Mouse (Mus musculus) CH12.LX (cell line): ENCODE results near the gene Egln2. TPM values are rescaled to one million over a fixed set of nuclear protein-coding genes. Genes with fewer than 3 reads are reported as not detected.
A peak's percentile ranks its signal among the peaks of the same experiment; 100 is the strongest.

Experiments
- DNase-seq: peaks from one replicate; pipeline ENCODE4 v3.0.0-alpha.2; 2013; ENCODE audit errors: extremely low read depth
- H3K27ac ChIP-seq: 2 replicates; pipeline ENCODE4 v1.5.1; 2012; ENCODE audit warnings: low read depth, mild to moderate bottlenecking, control low read depth, moderate library complexity; ENCODE audit not compliant: insufficient read depth
- H3K27me3 ChIP-seq: replicated peaks from 2 replicates; pipeline ENCODE3; 2012; ENCODE audit warnings: inconsistent platforms
- H3K36me3 ChIP-seq, 2 experiments: replicated peaks in 1 of 2; 2 replicates each; pipeline versions ENCODE3 to v1.6.1; 2012; ENCODE audit warnings: inconsistent platforms in 1 of 2, low read length in 1 of 2, mild to moderate bottlenecking in 1 of 2, mixed read lengths in 1 of 2, moderate library complexity in 1 of 2; ENCODE audit not compliant: control insufficient read depth in 1 of 2, insufficient read depth in 1 of 2
- H3K4me1 ChIP-seq, 2 experiments: 2 replicates each; pipeline ENCODE4 v1.6.1; 2012; ENCODE audit warnings: inconsistent platforms in 1 of 2, moderate library complexity in 1 of 2; ENCODE audit not compliant: insufficient read depth in 2 of 2, control insufficient read depth in 1 of 2
- H3K4me2 ChIP-seq: 2 replicates; pipeline ENCODE4 v1.6.1; 2012; ENCODE audit warnings: low read depth, mild to moderate bottlenecking, control low read depth; ENCODE audit not compliant: poor library complexity, insufficient read depth, severe bottlenecking
- H3K4me3 ChIP-seq, 3 experiments: fragments of 150-350 bp in 1 of 3; sonication (generic) in 1 of 3; replicated peaks in 1 of 3; 2 replicates each; pipeline versions ENCODE3 to v1.5.1; 2011 to 2012; ENCODE audit warnings: low read depth in 2 of 3, low read length in 2 of 3, mild to moderate bottlenecking in 2 of 3, moderate library complexity in 2 of 3, control low read depth in 1 of 3, improper control_type of control experiment in 1 of 3, inconsistent platforms in 1 of 3, mixed read lengths in 1 of 3; ENCODE audit not compliant: poor library complexity in 1 of 3
- H3K79me2 ChIP-seq: replicated peaks from 2 replicates; pipeline ENCODE4 v1.6.1; 2012; ENCODE audit warnings: mild to moderate bottlenecking, moderate library complexity; ENCODE audit not compliant: control insufficient read depth, poor library complexity, insufficient read depth, severe bottlenecking; ENCODE audit errors: extremely low read depth
- H3K9ac ChIP-seq: 2 replicates; pipeline ENCODE4 v1.6.1; 2012; ENCODE audit warnings: low read depth, mild to moderate bottlenecking, control low read depth, moderate library complexity; ENCODE audit not compliant: insufficient read depth
- H3K9me3 ChIP-seq: replicated peaks from 2 replicates; pipeline ENCODE3; 2012; ENCODE audit warnings: low read length, inconsistent platforms, mixed read lengths
- CHD1 ChIP-seq: IDR thresholded peaks from 2 replicates; pipeline ENCODE4 v1.6.1; 2012; ENCODE audit warnings: low read depth, low read length, improper control_type of control experiment, inconsistent platforms
- CHD2 ChIP-seq: IDR thresholded peaks from 2 replicates; pipeline ENCODE4 v1.6.1; 2011; ENCODE audit warnings: low read length, improper control_type of control experiment
- CTCF ChIP-seq, 2 experiments: IDR thresholded peaks in 1 of 2; conservative IDR thresholded peaks in 1 of 2; 2 replicates each; pipeline ENCODE4 v1.5.1; 2011 to 2012; ENCODE audit warnings: low read depth in 2 of 2, low read length in 2 of 2, improper control_type of control experiment in 1 of 2, inconsistent platforms in 1 of 2, mild to moderate bottlenecking in 1 of 2, moderate library complexity in 1 of 2
- E2F4 ChIP-seq: IDR thresholded peaks from 2 replicates; pipeline ENCODE4 v1.6.1; 2011; ENCODE audit warnings: low read depth, low read length, improper control_type of control experiment; ENCODE audit not compliant: insufficient replicate concordance
- ELF1 ChIP-seq: IDR thresholded peaks from 2 replicates; pipeline ENCODE4 v1.6.1; 2014; ENCODE audit warnings: low read depth, mild to moderate bottlenecking, inconsistent platforms, low read length, improper control_type of control experiment
- EP300 ChIP-seq: IDR thresholded peaks from 2 replicates; pipeline ENCODE4 v1.6.1; 2011; ENCODE audit warnings: low read length, improper control_type of control experiment
- ETS1 ChIP-seq: conservative IDR thresholded peaks from 2 replicates; pipeline ENCODE4 v1.6.1; 2012; ENCODE audit warnings: low read depth, mild to moderate bottlenecking, inconsistent platforms, low read length, improper control_type of control experiment, moderate library complexity
- GABPA ChIP-seq: IDR thresholded peaks from 2 replicates; pipeline ENCODE4 v1.6.1; 2012; ENCODE audit warnings: low read depth, low read length, improper control_type of control experiment, inconsistent platforms; ENCODE audit not compliant: insufficient replicate concordance
- HCFC1 ChIP-seq: IDR thresholded peaks from 2 replicates; pipeline ENCODE4 v1.6.1; 2012; ENCODE audit warnings: low read depth, mild to moderate bottlenecking, inconsistent platforms, low read length, improper control_type of control experiment
- IRF4 ChIP-seq: IDR thresholded peaks from 2 replicates; pipeline ENCODE4 v1.6.1; 2014; ENCODE audit warnings: low read depth, mild to moderate bottlenecking, inconsistent platforms, low read length, improper control_type of control experiment
- JUND ChIP-seq: conservative IDR thresholded peaks from 2 replicates; pipeline ENCODE4 v1.6.1; 2011; ENCODE audit warnings: low read depth, low read length, improper control_type of control experiment
- KAT2A ChIP-seq: IDR thresholded peaks from 2 replicates; pipeline ENCODE4 v1.6.1; 2012; ENCODE audit warnings: low read length, improper control_type of control experiment, inconsistent platforms; ENCODE audit not compliant: insufficient replicate concordance
- MAX ChIP-seq: IDR thresholded peaks from 2 replicates; pipeline ENCODE4 v1.6.1; 2011; ENCODE audit warnings: low read length, improper control_type of control experiment
- MAZ ChIP-seq: IDR thresholded peaks from 2 replicates; pipeline ENCODE4 v1.6.1; 2012; ENCODE audit warnings: low read depth, mild to moderate bottlenecking, inconsistent platforms, low read length, improper control_type of control experiment, moderate library complexity
- MEF2A ChIP-seq: IDR thresholded peaks from 2 replicates; pipeline ENCODE4 v1.6.1; 2014; ENCODE audit warnings: low read depth, mild to moderate bottlenecking, inconsistent platforms, low read length, improper control_type of control experiment, borderline replicate concordance
- MXI1 ChIP-seq: IDR thresholded peaks from 2 replicates; pipeline ENCODE4 v1.6.1; 2011; ENCODE audit warnings: mild to moderate bottlenecking, low read depth, low read length, improper control_type of control experiment
- MYC ChIP-seq: IDR thresholded peaks from 2 replicates; pipeline ENCODE4 v1.6.1; 2011; ENCODE audit warnings: low read depth, mild to moderate bottlenecking, improper control_type of control experiment, low read length
- NELFE ChIP-seq: IDR thresholded peaks from 2 replicates; pipeline ENCODE4 v1.6.1; 2011; ENCODE audit warnings: low read depth, low read length, improper control_type of control experiment
- NRF1 ChIP-seq: IDR thresholded peaks from 2 replicates; pipeline ENCODE4 v1.6.1; 2014; ENCODE audit warnings: low read depth, mild to moderate bottlenecking, inconsistent platforms, low read length, improper control_type of control experiment, moderate library complexity
- PAX5 ChIP-seq: IDR thresholded peaks from 2 replicates; pipeline ENCODE4 v1.6.1; 2012; ENCODE audit warnings: low read length, inconsistent platforms, mixed read lengths
- POLR2A ChIP-seq: IDR thresholded peaks from 2 replicates; pipeline ENCODE4 v1.6.1; 2011; ENCODE audit warnings: low read depth, mild to moderate bottlenecking, improper control_type of control experiment, low read length
- POLR2AphosphoS2 ChIP-seq: IDR thresholded peaks from 2 replicates; pipeline ENCODE4 v1.6.1; 2011; ENCODE audit warnings: low read depth, low read length, improper control_type of control experiment
- RAD21 ChIP-seq: IDR thresholded peaks from 2 replicates; pipeline ENCODE4 v1.6.1; 2011; ENCODE audit warnings: low read depth, mild to moderate bottlenecking, low read length, improper control_type of control experiment, moderate library complexity
- RCOR1 ChIP-seq: conservative IDR thresholded peaks from 2 replicates; pipeline ENCODE4 v1.6.1; 2012; ENCODE audit warnings: low read depth, mild to moderate bottlenecking, inconsistent platforms, low read length, improper control_type of control experiment
- SIN3A ChIP-seq: IDR thresholded peaks from 2 replicates; pipeline ENCODE4 v1.6.1; 2012; ENCODE audit warnings: low read length, improper control_type of control experiment, inconsistent platforms
- SMC3 ChIP-seq: IDR thresholded peaks from 2 replicates; pipeline ENCODE4 v1.6.1; 2011; ENCODE audit warnings: low read depth, low read length, improper control_type of control experiment
- TBP ChIP-seq: conservative IDR thresholded peaks from 2 replicates; pipeline ENCODE4 v1.6.1; 2011; ENCODE audit warnings: low read depth, low read length, improper control_type of control experiment
- TCF12 ChIP-seq: IDR thresholded peaks from 2 replicates; pipeline ENCODE4 v1.6.1; 2014; ENCODE audit warnings: low read depth, mild to moderate bottlenecking, inconsistent platforms, low read length, improper control_type of control experiment
- UBTF ChIP-seq: IDR thresholded peaks from 2 replicates; pipeline ENCODE4 v1.6.1; 2012; ENCODE audit warnings: low read depth, mild to moderate bottlenecking, inconsistent platforms, low read length, improper control_type of control experiment, moderate library complexity
- USF1 ChIP-seq: IDR thresholded peaks from 2 replicates; pipeline ENCODE4 v1.6.1; 2014; ENCODE audit warnings: low read depth, mild to moderate bottlenecking, inconsistent platforms, low read length, improper control_type of control experiment
- USF2 ChIP-seq: conservative IDR thresholded peaks from 2 replicates; pipeline ENCODE4 v1.6.1; 2011; ENCODE audit warnings: low read depth, low read length, improper control_type of control experiment
- ZC3H11A ChIP-seq: IDR thresholded peaks from 2 replicates; pipeline ENCODE4 v1.6.1; 2012; ENCODE audit warnings: low read depth, mild to moderate bottlenecking, inconsistent platforms, low read length, improper control_type of control experiment
- ZMIZ1 ChIP-seq: IDR thresholded peaks from 2 replicates; pipeline ENCODE4 v1.6.1; 2012; ENCODE audit warnings: low read depth, mild to moderate bottlenecking, inconsistent platforms, low read length, improper control_type of control experiment
- dilution Hi-C: fragments of 300-500 bp; cut with MboI; formaldehyde crosslinking; loops from 2 replicates; pipeline ENCODE4 v1.14.3; 2020; ENCODE audit warnings: low sequenced_read_pairs; ENCODE audit not compliant: extremely low pct_unique_long_range_greater_than_20kb, extremely low pct_ligation_motif_present
- in situ Hi-C: fragments of 300-500 bp; cut with MboI; formaldehyde crosslinking; loops from 3 replicates; pipeline ENCODE4 v1.14.3; 2019; ENCODE audit warnings: low sequenced_read_pairs, low pct_ligation_motif_present, low pct_unique_long_range_greater_than_20kb, mixed read lengths
- polyA plus RNA-seq: library from polyadenylated mRNA; unstranded; fragments of >175 nt; gene quantifications from 2 replicates; pipeline ENCODE4 v1.2.1, GENCODE M21; 2012; ENCODE audit warnings: low read depth; ENCODE audit not compliant: insufficient read length
- total RNA-seq, 2 experiments: library from RNA; depleted of rRNA; stranded (reverse); fragments of 300-350 nt in 1 of 2; fragments of >200 nt in 1 of 2; gene quantifications; 2 replicates each; pipeline ENCODE4 v1.2.3; 2012 to 2014

The Egln2 gene
- total and polyA plus RNA-seq, 3 experiments: 37.9 to 115 (median 103) TPM

DNA sequence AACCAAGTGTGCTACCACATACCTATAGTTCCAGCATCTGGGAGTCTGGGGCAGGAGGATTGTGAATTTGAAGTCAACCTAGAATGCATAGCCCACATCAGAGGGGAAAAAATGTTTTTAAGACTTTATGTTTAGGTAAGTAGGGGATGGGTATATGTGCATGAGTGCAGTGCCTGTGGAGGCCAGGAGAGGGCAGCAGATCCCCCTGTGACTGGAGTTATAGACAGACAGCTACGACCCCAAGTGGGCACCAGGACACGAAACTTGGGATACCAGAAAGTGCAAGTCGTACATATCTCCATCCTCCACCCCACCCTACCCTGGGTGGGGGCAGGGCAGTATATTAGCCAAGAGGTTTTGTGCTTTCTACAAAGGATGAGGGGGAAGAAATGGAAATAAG, 18.4 kb upstream of the Egln2 start:
- TF ChIP-seq IRF4 (no peak), ELF1 (no peak), RAD21 (peak; percentile 58), USF2 (no peak), MAZ (no peak), UBTF (no peak), SIN3A (no peak), SMC3 (peak; percentile 69), CHD2 (0 out of 2 replicates have a peak, but pooled peaks have one; percentile 15), TBP (no peak), GABPA (no peak), KAT2A (no peak), USF1 (no peak), HCFC1 (no peak), TCF12 (no peak), CHD1 (no peak), CTCF (conservative IDR thresholded peaks at IDR 0.05 in 1 of 2, IDR thresholded peaks at IDR 0.05 in 1 of 2; ENCODE audit: low read depth in 2 of 2, low read length in 2 of 2) (peak; percentile 68 to 91), PAX5 (no peak), E2F4 (no peak), ZC3H11A (no peak), POLR2AphosphoS2 (peak; percentile 67; the same call in 1 of the 2 replicates), MAX (no peak), POLR2A (no peak), ZMIZ1 (no peak), MXI1 (no peak), EP300 (no peak), ETS1 (no peak), MEF2A (no peak), NELFE (no peak), JUND (no peak), RCOR1 (no peak), NRF1 (no peak), MYC (no peak)
- dilution Hi-C loops: no loop called here
- Histone ChIP-seq H3K9me3 (peaks cover 5% of the 10 kb centered on the region), H3K27ac (no peak overlapping the region), H3K4me2 (no peak overlapping the region), H3K9ac (no peak overlapping the region), H3K79me2 (peaks cover 3% of the 10 kb centered on the region; the same call in 1 of the 2 replicates), H3K27me3 (no peaks in the 10 kb centered on the region), H3K4me1 (peaks cover 3 to 18% of the 10 kb centered on the region in 2 experiments; a peak in 3 of 4 replicates), H3K36me3 (peaks cover 53 to 80% of the 10 kb centered on the region in 2 experiments), H3K4me3 (no peak overlapping the region)
- DNase-seq: peak; percentile 62
- in situ Hi-C loops: no loop called here
